Mouse (Mus musculus): ENCODE results near the gene Myh7.
"Not testable (repeated sequence)": the region's sequence is repeated elsewhere in the genome, so short reads cannot be mapped to it uniquely, and the experiment has no call there.

Myh7 gene

DNA sequence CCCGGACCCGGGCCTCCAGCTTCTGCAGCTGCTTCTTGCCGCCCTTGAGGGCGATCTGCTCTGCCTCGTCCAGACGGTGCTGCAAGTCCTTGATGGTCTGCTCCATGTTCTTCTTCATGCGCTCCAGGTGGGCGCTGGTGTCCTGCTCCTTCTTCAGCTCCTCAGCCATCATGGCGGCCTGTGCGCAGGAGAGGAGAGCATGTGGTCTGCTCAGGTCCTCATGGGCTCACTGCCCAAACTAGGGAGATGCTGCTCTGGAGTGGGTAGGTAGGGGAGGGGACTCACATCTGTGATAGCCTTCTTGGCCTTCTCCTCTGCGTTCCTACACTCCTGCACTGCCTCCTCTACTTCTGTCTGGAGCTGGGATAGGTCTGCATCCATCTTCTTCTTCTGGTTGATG, 21.6 kb downstream of the Myh7 start:
- not testable (repeated sequence) for DNase-seq (ENCODE audit: extremely low read depth, low read depth, low spot score)

DNA sequence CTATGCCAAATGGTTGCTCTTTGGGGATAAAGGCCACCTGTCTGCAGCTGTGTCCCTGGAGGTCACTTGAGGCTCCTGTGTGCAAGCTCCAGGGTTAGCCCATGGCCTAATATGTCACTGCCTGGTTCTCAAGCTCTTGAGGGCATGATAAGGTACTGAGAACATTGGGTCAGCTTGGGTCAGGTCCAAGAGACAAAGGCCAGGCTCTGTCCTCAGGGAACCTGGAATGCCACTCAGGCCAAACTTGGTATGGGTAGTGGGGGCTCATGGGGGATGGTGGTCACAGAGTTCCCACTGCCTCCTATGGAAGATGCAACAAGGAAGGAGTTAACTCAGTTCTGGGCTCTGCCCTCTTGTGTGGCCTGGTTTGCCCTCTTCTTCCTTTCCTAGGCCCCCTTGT, 26.1 kb downstream of the Myh7 start:
- DNase-seq (ENCODE audit: extremely low read depth, low read depth, low spot score): no peak

DNA sequence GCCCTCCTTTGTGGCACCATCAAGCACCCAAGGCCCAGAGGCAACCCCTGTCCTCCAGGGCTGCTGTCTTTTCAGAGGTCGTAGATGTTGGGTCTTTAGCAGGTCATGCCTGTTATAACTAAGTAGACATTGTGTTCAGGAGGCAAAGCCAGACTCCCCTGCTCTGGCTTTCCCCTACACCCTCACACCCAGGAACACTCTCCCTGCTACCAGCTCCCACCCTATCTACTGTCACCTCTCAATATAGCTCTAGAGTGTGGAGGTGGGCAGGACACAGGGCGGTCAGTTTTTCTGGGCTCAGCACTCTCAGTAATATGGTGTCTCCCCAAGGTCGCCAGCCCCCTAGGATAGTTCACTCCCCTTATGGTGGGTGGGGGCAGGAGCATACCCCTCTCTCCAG, 26.6 kb downstream of the Myh7 start:
- DNase-seq (ENCODE audit: extremely low read depth, low read depth, low spot score): no peak

DNA sequence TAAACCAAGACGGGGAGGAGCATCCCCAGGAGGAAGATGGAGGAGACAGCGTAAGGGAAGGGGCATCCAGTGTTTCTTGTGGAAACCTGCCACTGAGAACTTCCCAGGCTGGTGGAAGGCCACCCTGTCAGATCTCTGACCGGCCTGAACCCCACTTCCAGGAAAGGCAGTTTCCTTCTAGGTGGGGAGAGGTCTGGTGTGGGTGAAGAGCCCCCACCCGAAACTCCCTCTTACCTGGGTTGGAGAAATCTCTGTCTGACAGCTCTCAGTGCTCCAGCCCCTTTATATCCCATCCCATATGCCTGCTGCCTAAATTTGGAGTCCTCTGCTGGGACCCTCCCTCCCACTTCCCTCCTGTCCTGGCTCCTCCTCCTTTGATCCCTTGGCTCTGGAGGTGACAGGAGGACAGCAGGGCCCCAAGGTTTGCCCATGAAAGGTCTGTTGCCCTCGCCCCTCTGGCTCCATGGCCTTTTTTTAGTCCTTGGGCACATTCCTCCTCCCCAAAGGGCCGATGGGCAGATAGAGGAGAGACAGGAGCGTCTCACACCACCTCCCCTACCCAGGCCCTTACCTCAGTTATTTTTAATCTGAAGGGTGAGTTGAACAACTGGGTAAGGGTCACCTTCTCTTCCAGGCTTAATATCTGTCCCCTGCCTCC, 28.0 kb downstream of the Myh7 start, which contains the start of gene Myh6:
Myh6 (minus strand) TSS at position 608 of the 658 bp plus-strand sequence.
- no peak for DNase-seq (ENCODE audit: extremely low read depth, low read depth, low spot score)

DNA sequence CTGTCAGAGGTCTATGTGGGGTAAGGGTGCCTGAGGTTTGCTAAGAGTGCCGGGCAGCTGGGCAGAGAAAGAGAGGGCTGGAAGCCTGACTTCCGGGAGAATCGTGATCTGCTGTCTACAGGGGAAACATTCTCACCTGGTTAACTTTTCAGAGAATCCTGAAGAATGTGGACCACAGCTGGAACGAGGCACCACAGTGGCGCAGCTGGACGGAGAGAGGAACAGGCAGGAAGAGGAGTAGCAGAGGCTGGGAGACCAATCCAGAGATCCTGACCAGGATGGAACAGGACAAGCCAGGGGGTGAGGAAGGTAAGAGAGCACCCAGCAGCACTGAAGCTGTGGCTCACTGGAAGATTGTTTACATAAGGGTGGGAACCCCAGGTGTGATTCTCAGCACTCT, 28.8 kb downstream of the Myh7 start:
- DNase-seq (ENCODE audit: extremely low read depth, low read depth, low spot score): no peak

DNA sequence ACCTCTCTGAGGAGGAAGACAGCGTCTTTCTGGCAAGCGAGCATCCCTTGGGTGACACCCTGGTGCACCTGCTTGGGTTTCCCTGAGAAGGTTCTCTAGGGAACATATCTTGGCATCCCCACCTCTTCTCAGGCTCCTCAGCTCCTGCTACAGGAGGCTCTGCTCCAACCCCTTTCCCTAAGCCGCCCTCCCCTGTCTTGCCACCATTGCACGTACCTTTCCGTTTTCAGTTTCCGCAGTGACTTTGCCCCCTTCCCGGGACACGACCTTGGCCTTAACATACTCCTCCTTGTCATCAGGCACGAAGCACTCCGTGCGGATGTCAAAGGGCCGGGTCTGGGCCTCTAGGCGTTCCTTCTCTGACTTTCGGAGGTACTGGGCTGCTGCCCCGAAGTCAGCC, 29.4 kb downstream of the Myh7 start:
- no peak for DNase-seq (ENCODE audit: extremely low read depth, low read depth, low spot score)

DNA sequence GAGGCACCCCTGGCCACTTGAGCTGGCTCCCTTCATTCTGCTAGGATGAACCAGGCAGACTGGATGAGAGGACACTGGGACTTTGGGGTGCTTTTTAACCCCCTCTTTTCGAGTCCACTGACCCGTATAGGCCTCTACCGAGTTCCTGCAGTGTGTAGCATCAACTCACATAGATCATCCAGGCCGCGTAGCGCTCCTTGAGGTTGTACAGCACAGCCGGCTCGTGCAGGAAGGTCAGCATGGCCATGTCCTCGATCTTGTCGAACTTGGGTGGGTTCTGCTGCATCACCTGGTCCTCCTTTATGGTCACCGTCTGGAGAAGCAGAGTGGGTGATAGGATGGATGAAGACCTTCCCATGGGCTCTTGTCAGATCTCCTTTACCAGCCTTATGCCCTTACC, 30.7 kb downstream of the Myh7 start:
- DNase-seq (ENCODE audit: extremely low read depth, low read depth, low spot score): no peak

DNA sequence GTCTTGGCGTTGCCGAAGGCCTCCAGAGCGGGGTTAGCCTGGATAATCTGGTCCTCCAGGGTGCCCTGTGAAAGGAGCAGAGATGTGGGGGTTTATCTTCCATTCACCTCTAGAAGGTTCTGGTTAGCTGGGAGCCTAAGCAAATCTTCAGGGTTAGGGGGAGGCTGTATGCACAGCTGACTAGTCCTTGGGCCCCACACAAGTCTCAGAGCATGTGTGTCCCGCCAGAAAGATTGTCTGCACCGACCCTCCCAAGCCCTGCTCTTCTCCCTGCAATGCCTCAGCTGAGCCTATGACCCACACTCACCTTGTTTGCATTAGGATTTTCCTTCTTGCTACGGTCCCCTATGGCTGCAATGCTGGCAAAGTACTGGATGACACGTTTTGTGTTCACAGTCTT, 31.7 kb downstream of the Myh7 start:
- no peak for DNase-seq (ENCODE audit: extremely low read depth, low read depth, low spot score)

DNA sequence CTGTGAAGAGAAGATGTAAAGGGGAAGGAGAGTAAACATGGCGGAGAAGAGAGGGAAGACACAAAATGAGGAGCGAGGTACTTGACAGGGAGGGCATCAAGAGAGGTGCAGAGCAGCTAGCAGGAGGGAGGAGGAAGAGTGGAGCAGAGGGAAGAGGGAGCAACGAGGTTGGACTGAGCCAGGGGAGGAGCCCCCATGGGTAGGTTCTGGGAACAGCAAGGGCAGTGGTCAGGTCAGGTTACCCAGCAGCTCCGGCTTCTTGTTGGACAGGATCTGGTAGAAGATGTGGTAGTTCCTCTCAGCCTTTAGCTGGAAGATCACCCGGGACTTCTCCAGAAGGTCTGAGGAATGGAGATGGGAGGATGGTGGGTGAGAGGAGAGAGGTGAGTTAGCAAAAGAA, 32.9 kb downstream of the Myh7 start:
- DNase-seq (ENCODE audit: extremely low read depth, low read depth, low spot score): no peak

DNA sequence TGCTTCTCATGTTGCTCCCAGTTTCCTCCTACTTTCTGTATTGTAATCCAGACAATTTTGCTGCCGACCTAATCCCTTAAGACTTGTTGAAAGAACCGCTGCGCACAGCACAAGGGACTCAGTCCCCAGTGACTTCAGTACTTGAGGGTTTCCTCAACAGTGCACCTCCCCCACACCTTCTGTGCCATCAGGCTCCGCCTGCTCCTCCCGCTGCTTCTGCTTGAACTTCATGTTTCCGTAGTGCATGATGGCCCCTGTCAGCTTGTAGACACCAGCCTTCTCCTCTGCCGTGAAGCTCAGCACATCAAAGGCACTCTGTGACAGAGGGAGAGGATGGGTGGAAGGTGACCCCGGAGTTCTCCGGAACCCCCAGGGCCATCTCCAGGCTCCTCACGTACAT, 33.7 kb downstream of the Myh7 start:
- no peak for DNase-seq (ENCODE audit: extremely low read depth, low read depth, low spot score)

DNA sequence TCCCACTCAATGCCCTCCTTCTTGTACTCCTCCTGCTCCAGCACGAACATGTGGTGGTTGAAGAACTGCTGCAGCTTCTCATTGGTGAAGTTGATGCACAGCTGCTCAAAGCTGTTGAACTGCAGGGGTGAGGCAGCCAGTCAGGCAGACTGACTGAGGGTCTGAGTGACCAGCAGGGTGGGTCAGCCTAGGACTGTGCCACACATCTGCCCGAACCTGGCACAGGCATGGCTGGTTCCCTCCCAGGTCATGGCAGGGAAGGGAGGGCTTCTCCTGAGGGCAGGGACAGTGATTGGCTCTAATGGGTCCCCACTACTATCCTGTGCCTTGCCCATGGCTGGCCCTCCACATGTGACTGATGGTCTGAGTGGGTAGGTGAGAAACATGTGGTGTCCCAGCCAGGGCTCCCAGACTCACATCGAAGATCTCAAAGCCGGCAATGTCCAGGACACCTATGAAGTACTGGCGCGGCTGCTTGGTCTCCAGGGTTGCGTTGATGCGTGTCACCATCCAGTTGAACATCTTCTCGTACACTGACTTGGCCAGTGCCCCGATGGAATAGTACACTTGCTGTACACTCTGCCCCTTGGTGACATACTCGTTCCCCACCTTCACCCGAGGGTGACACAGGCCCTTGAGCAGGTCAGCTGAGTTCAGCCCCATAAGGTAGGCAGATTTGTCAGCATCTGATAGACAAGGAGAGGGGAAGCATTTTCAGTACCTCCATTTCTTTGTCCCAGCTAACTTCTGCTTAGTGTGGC, 34.4 kb downstream of the Myh7 start:
- DNase-seq (ENCODE audit: extremely low read depth, low read depth, low spot score): not testable (repeated sequence)

DNA sequence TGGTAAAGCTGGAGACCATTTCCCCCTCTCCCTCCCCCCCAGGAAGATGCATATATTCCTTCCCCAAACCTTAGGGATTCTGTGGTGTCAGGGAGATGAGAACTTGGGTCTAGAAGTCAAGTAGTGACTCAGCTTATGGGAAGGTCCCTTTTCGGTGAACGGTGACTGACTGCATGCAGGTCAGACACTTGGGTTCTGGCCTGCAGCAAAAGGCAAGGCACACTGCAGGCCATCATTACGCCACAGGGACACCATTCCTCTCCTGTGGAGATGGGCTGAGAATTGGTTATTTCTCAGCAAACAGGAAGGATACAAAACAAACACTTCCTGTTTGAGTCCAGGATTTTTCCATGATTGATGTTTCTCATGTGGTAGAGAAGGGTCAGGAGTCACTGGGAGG, 35.2 kb downstream of the Myh7 start:
- no peak for DNase-seq (ENCODE audit: extremely low read depth, low read depth, low spot score)

DNA sequence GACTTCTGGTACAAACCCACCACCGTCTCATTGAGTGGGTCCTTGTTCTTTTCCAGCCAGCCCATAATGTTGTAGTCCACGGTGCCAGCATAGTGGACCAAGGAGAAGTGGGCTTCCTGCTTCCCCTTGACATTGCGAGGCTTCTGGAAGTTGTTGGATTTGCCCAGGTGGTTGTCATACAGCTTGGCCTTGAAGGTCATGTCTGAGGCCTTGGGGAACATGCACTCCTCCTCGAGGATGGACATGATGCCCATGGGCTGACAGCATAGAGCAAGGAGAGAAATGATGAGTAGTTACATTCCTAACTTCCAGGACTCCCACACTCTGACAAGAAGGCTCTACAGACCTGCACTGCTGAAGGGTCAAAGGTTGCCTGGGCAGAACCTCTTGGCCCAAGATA, 35.9 kb downstream of the Myh7 start:
- no peak for DNase-seq (ENCODE audit: extremely low read depth, low read depth, low spot score)

DNA sequence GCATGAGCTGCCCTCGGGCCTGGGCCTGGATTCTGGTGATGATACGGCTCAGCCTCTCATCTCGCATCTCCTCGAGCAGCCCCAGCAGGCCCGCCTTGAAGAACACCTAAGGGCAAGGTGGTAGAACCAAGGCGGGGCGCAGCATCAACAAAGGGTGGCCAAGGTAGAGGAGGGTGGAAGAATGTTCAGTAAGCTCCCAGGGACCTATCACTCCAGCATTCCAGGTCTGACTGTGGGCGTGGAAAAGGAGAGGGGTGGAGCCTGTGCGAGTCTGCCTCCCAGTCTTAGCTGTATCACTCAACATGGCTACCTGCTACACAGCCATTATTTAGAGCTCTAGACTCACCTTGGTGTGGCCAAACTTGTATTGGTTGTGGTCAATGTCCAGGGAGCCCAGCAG, 37.9 kb downstream of the Myh7 start:
- DNase-seq (ENCODE audit: extremely low read depth, low read depth, low spot score): no peak

DNA sequence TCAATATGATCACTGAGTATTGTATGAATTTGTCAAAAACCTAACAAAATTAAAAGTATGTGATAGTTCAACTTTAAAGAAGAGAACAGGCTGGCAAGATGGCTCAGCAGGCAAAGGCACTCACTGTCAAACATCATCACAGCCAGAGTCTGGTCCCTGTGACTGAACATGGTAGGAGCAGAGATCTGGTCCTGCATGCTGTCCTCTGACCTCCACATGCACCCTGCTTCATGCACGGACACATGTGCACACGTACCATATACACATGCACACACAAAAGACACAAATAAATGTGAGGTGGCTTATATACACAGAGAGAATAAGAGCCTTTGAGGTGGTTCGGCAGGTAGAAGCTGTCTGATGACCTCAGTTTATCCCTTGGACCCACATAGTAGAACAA, 38.9 kb downstream of the Myh7 start:
- DNase-seq (ENCODE audit: extremely low read depth, low read depth, low spot score): no peak

DNA sequence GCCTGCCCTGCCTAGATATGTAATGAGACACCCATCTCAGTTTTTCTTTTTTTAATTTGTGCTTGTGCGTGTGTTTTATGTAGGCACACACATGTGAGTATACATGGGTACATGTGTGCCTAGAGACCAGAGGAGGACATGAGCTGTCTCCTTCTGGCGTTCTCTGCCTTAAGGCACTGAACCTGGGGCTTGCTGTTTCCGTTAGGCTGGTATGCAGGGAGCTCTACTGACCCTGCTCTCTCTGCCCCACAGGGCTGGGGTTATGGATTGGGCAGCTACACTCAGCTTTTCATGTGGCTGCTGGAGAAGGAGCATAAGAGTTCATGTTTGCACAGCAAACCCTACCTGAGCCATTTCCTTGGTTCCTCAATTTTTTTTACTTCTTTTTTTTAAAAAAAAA, 40.0 kb downstream of the Myh7 start:
- no peak for DNase-seq (ENCODE audit: extremely low read depth, low read depth, low spot score)

DNA sequence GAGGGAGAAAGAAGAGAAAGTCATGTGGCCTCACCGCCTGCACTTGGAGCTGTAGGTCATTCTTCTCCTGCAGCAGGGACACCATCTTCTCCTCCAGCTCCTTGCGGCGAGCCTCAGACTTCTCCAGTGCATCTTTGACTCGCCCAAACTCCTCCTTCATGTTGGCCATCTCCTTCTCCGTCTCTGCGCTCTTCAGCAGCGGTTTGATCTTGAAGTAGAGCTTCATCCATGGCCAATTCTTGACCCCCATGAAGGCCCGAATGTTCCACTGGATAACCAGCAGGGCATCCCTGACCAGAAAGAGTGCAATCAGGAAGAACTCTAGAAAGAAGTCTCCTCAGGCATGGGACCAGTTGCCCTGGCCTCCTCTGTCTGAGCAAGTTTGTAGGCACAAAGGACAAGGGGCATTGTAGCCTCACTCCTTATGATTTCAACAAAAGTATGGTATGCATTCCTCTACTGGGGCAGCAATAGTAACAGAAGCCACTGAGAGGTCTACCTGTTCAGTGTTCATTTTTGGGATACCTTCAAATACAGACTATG, 40.7 kb downstream of the Myh7 start:
- no peak for DNase-seq (ENCODE audit: extremely low read depth, low read depth, low spot score)

DNA sequence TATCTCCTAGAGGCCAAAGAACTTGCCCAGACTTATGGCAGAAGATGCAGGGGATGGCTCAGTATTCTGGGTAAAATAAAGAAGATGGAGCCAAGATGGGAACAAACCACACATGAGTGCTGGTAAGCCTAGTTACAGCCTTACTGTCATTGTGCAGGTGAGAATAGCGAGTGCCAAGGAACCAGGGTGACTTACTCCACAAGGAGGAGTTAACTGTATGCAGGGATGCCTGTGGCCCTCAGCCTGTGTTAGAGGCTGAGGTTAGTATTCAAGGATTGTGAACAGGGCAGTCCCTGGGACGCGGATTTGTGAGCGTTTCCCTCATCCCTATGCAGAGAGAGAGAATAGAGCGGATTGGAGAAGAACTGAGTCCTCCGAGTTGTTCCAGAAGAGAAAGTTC, 42.8 kb downstream of the Myh7 start:
- no peak for DNase-seq (ENCODE audit: extremely low read depth, low read depth, low spot score)

DNA sequence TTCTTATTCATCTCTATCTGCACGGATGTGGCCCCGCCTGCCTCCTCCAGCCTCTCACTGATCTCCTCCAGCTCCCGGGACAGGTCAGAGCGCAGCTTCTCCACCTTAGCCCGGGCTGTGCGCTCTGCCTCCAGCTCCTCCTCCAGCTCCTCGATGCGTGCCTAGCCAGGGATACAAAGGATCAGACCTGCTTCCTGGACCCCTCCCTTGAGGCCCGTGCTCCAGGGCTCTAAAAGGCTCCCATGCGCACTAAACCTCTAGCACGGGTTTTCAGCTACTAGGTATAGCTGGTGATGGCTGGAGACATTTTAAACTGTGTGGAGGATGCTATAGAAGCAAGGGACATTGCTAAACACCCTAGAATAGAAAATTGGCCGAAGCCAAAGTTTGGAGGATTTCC, 43.9 kb downstream of the Myh7 start:
- no peak for DNase-seq (ENCODE audit: extremely low read depth, low read depth, low spot score)

DNA sequence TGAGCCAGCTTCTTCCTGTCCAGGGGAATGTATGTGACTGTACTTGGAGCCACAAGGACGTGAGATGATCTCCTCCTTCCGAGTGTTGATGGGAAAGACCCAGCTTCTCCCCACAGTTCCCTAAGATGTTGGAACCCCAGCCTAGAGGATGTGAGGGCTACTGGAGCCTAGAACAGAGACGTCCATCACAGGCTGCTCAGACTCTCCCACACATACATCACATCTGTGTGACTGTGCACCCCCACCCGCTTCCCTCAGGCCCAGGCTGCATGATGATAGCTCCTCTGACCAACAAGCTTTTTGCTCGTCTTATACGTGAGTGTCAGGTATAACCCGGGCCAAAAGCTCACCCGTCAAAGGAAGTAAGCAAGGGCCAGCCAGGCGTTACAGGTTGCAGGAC, 45.6 kb downstream of the Myh7 start:
- DNase-seq (ENCODE audit: extremely low read depth, low read depth, low spot score): no peak

DNA sequence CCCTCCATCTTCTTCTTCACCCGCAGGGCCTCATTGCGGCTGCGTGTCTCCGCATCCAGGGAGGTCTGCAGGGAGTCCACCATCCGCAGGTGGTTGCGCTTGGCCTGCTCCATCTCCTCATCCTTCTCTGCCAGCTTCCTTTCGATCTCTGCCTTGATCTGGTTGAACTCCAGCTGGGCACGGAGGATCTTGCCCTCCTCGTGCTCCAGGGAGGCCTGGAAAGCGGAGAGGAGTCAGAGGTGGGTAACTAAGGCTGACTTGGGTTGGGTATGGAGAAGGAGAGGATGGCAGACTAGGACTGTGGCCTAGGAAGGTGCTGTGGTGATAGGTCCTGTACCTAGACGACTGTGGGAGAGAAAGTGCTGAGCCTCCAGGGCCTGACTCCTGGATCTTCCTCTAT, 47.4 kb downstream of the Myh7 start:
- DNase-seq (ENCODE audit: extremely low read depth, low read depth, low spot score): not testable (repeated sequence)

DNA sequence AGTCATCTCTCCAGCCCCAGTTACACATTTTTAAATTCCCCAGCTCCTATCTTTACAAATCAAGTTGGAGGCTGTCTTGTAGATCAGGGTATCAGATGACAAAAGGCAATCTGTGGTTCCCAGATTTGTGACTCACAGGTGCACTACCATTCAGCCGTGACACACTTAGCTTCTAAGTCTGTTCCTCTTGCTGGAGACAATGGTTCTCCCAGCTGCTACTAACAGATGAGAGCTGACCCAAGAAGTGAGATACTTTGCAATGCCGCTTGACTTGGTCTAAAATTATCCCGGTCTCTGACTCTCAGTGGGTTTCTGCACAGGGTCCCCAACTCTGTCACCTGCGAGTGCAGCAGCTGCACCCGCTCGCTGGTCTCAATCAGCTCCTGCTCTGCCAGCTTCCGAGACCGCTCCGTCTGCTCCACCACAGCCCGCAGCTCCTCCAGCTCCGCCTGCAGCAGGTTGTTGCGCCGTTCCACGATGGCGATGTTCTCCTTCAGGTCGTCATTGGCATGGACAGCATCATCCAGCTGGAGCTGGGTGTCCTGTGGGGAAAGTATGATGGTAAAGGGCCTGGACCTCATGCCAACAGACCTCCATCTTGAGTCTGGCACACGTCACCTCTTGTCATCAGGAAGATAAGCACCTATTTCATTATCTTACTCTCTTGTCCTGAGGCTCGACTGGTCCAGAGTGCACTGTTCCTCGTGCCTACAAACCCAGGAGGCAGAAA, 48.3 kb downstream of the Myh7 start:
- no peak for DNase-seq (ENCODE audit: extremely low read depth, low read depth, low spot score)

Measured in fat pad, adult 2 months (tissue).